Mouse (Mus musculus) ovary, adult 18-20 months (tissue): ENCODE data around the gene Dync1li1.
A peak's percentile ranks its signal among the peaks of the same experiment; 100 is the strongest.

ENCODE experiments used
- DNase-seq: peaks from one replicate; pipeline ENCODE4 v3.0.0; 2022; ENCODE audit warnings: low spot score, mixed read lengths

Gene Dync1li1

DNA sequence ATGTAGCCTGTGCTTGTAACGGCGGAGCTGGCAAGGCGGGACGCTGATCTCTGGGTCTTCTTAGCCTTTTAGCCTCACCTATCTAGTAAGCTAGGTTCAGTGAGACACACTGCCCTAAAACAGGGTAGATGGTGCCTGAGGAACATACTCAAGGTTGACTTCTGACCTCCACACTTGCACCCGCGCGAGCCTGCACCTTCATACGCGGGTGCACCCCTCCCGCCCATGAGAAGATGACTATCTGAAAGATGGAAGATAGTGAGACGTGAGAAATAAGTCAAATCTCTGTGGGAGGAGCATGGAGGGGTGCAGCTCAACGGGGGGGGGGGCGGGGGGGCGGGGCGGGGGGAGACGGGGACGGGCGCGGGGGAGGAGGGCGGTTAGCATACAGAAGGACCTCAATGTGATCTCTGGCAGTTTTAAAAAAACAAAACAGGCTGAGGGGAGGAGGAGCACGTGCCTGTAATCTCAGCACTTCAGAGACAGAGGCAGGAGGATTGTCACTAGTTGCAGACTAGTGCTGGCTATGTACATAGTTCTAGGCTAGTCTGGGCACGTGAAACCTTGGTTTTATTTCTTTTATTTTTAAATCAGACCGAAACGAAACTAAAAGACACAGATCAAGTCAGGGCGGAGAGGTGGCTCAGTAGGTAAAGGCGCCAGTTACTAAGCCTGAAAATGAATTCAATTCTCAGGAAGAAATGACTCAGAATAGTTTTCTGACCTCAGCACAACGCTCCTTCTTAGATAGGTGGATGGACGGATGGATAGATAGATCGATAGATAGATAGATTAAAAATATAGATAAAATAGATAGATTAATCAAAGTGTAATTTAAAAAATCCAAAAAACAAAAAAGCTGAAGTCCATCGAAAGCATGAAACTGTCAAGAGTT, 41.6 kb downstream of the Dync1li1 start:
- no peak for DNase-seq

DNA sequence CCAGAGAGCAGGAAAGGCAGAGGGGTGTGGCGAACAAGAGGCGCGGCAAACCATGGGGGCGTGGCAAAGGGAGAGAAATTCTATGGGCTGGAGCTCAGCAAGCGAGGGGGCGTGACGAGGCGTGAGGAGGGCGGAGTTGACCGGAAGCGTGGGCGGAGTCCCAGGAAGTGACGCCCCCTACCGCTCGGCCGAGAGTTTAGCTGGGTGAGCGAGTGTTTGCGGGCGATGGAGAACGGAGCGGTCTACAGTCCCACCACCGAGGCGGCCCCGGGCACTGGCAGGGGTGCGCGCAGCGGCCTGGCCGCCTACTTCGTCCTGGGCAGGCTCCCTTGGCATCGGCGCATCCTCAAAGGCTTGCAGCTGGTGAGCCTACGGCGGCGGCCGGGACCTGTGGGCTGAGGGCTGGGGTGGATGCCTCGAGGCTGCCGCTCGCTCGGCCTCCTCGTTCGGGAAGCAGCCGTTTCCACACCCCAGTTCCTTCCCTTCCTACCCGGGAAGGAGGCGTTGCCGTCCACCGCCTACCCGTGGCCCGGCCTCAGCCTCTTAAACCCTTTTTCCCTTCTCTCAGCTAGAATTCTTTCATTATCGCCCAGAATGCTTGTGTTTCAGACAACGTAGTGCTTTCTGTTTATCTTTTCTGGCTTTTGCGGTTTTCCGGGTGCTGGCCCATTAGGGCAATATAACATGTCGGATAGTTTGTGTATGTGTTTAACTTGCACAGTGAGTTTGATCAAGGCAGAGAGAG, 42.6 kb downstream of the Dync1li1 start, which contains the start of gene Cmtm6:
TSS of gene Cmtm6 (plus strand) at position 106 of the 745 bp plus-strand sequence.
- DNase-seq: peak; percentile 93

DNA sequence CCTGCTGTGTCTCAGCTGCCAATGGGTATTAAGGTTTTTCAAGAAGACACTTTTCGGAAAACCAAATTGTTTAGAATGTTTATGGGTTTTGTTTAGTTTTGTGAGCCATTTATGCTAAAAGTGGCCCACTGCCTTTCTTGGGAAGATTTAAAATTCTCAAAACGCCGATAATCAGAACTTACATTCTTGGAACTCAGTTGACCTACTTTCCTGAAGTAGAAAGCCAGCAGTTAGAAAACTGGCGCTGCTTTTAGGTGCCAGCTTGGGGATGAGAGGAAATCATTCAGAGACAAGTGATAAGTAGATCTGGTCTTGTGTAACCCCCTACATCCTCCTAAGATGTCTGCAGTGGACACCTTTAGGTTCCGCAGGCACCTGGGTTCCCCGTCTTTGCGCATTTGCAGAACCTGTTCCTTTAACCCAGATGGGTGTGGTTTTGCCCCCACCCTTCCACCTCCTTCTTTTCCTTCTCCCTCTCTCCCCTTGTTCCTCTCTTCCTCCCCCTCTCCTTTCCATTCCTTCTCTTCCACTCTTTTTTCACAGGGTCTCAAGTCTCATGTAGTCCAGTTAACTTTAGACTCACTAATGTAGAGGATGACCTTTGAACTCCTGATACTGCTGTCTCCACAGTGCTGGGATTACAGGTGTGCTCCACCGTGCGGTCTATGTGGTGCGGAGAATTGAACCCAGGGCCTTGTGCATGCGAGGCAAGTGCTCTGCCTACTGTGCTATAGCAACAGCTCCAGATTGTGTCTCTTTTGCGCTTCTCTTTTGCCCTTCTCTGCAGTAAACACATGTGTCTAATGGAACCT, 43.5 kb downstream of the Dync1li1 start:
- DNase-seq: no peak

DNA sequence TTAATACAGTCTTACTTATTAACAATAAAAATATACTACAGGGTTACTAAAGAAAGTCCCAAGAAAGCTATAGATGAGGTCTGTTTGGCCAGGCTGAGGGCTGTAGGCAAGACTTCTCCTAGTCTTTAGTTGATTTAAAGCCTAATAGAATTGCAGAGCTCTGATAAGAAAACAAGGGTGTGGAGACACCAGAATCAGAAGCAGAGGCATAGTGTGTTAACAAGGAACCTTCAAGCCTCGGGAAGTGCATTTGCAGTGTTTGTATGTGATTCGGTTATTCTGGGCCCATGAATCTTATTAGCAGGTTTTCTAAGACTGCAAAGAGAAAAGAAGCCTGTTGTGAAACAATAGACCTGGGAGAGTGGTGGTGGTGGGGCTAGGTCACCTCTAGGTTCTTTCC, 44.6 kb downstream of the Dync1li1 start:
- DNase-seq: no peak

DNA sequence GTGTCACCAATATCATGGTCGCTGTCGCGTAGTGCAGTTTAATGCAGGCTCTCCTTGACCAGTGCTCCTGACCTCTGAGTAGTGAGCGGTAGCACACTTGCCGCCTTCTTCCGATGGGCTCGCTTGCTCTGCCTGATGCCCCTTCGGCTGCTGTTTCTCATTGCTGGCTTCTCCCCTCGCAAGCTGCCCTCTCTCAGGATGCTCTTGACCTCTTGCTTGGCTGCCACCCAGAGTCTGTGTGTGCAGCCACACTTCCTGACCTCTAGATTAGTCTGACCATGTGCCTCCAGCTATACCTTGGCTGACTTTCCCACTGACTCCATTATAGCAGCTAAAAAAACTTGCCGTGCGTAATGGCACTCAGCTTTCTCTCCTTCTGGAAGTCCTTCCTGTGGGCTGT, 47.9 kb downstream of the Dync1li1 start:
- DNase-seq: no peak

DNA sequence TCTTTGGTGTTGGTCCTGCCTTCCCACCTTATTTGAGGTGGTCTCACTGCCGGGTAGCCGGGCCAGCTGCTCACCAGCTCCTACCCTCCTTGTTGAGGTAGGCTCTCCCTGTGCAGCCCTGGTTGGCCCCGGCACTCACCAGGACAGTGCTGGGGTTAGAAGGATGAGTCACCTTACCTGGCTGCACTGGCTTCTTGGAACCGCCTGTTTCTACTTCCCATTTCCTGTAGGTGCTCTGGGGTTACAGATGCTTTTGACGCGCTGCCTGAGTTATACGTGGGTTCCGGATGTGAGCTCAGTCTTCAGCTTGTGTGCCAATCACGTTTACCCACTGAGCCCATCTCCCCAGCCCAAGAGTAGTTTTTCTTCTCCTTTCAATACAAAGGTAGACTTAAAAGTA, 51.7 kb downstream of the Dync1li1 start:
- DNase-seq: no peak

DNA sequence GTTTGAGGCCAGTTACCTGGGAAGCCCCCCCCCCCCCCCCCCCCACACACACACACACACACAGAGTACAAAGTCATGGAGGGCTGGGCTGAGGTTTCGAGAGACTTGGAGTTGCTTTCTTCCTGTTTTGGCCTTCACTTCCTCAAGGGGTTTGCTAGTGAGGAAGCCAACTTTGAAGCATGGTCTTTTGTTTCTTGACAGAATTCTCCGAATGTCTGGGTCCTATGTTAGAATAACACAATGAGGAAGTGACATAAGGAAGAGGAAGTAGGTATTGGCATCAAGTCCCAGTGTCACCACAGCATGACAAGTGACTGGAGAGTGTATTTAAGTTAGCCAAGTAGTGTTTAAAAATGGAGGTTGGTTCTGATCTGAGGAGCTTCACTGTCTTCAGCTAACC, 54.1 kb downstream of the Dync1li1 start:
- no peak for DNase-seq

DNA sequence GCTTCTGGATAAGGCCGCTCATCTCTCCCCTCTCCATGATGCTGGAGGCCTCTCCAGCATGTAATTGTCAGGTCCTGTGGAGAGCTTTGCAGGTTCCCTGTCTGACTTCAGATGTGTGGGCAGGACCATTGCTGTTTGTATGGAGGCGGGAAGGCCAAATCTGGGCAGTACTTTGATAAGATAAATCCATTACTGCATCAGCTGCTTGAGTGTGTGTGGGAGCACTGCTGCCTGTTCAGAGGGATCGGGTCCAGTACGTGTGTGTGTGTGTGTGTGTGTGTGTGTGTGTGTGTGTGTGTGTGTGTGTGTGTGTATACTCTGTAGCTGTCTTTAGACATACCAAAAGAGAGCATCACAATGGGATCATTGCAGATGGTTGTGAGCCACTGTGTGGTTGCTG, 56.6 kb downstream of the Dync1li1 start:
- DNase-seq: no peak

DNA sequence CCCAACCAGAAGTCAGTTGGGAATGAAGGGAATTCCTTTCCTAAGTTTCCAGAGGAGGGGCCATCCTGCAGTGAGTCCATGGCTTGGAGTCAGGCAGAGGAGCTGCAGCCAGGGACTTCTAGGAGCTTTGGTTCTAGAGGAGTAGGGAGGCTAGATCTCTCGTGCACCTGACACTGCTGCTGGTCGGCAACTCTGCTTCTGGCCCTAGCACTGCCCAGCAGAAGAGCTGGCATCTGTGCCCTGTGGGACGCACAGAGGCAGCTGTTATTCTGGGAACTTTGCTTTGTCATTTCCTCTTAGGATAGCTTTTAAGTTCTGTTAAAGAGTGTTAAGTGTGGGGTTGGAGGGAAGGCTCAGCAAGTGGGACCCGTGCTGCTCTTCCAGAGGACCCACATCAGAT, 57.1 kb downstream of the Dync1li1 start:
- no peak for DNase-seq

DNA sequence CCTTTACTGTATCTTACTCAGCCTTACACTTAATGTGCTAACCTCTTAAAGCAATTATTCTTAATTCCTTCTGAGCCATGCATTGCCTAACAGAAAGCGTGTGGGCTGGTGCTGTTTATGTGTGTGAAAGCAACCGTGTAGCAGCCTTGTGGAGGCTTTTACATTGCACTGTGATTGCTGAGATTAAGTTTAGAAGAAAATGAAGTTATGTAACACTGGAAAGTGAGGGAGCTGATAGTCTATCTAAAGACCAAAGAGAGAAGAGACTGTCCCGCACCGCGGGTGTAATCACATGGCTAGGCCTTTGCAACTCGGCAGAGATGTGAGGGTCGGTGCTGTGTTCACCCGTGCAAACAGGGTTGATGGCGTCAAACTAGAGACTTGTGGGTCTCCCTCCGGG, 58.4 kb downstream of the Dync1li1 start:
- DNase-seq: no peak

DNA sequence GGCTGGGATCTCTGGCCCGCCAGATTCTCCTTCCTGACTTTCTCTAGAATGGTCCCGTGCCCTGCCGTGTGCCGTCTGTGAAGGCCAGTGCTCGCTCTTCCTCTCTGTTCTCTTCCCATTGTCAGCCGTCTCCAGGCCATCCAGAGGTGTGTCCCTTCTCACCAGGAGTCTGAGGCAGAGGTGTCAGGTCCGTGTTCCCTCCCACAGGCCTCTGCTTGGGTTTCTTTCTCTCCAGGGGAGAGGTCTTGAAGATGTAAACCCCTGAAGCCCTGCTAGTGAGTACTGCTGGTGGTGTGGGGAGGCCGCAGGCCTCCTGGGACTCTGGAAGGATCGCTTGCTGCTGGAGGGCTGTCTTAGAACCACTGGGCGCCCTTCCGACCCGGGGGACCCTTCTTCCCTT, 58.9 kb downstream of the Dync1li1 start:
- no peak for DNase-seq

DNA sequence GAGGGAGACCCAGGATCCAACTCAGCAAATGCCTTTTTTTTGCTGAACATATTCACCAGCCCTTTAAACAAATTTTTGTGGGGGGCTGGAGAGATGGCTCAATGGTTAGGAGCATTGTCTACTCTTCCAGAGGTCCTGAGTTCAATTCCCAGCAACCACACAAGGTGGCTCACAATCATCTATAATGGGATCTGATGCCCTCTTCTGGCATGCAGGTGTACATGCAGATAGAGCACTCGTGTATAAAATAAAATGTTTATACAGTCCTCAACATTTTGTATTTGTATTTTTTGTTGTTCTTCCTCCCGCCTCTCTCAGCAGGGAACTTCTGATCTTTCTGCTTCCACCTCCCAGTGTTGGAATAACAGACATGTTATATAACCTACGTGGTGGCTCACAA, 63.0 kb downstream of the Dync1li1 start:
- DNase-seq: no peak

DNA sequence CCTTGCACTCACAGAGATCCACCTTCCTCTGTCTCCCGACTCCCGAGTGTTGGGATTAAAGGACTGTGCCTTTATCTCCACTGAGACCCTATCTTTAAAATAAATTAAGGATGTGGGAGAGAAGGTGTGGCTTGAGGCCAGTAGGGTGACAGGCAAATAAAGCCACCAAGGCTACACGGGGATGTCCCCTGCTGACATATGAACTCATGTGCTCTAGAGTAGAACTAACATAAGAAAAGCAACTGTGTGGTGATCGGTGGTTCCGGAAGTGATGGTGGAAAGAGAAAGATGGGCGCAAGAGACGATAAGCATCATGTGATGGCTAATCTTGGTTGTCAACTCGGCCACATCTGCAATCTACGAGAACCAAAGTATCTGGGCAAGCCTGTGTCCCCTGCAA, 63.7 kb downstream of the Dync1li1 start:
- no peak for DNase-seq

DNA sequence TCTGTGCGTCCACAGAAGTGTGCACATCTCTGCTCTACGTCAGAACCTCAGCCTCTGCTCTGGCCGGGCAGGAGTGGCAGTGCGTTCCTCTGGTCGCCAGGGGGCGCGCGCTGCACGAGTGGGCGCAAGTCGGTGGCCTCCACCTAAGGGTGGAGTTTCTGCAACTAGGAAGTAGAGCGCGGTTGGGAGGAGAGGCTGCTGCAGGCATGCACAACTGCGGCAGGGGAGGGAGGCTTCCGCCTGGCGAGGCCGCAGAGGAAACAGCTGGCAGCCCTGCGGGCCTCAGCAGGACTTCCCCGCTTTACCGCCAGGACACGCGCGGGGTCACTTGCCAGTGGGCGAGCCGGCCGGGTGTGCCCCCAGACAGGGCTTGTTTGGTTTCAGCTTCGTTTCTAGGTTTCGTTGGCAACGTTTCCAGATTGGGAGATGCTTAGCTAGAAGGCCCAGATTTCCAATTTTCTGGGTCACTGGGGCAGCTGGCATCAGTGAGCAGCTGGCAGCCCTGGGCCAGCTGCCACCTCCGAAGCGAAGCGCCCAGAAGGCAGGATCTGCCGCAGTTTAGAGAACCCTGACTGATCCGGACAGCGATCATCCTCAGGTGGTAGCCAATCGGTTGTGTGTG, 64.4 kb downstream of the Dync1li1 start:
- DNase-seq: peak; percentile 84

DNA sequence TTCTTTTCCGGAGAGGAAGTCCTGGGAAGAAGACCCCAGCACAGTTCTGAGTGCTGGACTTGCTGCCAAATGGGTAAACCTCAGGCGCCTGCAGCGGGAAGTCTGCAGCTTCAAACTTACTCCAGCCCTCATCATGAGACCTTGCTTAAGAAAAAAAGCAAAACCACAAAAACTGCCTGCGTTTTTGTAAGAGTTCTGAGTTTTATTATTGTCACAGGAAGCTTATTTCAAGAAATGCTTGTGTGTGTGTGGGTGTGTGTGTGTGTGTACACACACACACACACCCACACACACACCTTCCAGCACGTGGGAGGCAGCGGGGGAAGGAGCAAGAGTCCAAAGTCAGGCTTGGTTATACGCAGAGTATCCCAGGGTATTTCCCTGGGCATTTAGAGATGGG, 69.7 kb downstream of the Dync1li1 start:
- DNase-seq: no peak

DNA sequence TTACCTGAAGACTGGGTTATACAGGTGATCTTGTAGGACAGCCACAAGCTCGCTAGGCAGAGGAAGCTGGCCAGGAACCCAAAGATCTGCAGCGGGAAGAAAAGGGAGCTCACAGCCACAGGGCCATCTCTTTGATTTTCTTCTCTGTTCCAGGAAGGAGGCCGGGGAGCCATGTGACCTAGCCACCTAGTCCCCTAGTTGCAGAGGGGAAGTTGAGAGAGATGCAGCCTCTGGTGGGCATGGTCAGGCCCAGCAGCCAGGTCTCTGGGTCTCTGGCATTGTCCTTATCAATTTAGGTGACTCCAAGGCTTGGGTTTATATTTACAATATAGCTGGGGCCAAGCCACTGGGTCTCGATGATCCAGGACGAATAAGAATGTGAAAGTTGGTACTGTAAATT, 70.2 kb downstream of the Dync1li1 start:
- DNase-seq: no peak

DNA sequence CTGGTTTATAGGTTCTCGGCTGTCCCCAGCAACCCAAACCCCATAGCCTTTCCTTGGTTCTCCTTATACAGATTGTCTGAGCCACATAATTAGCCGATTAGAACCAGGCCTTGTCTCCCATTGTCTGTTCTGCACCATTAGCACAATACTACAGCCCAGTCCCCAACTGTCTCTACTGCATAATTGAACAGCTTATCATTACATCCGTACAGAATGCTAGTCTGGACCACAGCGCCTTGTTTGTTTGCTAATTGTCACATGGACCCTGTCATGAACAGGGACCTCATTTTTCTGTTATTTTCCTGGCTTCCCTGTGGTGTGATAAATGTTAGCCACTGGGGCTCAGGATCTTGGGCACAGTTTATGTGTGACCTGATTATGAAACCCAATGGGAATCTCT, 71.3 kb downstream of the Dync1li1 start:
- no peak for DNase-seq

DNA sequence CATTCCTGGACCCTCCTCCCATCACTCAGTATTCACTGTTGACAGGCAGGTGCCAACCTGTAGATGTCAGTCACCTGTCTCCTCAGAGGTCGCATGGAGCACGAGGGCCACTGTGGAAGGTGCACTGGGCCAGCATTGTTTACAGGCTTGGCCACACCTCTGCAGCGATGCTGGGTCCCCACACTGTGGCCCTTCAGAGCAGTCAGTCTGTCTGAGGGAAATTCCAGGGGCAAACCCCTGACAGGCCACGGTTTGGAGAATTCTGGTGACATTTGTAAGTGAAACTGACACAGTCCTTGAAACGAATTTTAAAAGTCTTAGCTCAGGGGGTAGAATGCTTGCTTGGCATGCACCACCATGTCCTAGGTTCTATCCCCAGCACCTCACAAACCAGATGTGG, 71.8 kb downstream of the Dync1li1 start:
- no peak for DNase-seq

DNA sequence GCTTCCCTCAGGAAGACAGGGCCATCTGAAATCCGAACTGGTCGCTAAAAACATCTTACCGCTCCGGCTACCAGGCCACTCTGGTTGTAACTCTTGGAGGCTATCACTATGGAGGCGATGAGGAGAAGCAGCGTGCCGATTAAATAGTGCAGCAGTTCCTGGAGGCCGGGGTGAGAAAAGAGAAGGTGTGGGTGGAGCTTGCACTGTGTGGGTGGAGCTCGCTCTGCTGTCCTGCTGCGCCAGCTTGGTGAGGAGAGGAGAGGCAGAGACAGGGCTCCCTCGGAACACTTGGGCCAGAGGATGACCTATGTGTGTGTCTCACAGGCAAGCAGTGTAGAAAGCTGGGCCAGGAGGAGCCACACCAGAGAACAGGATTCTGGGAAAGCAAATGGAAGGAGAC, 73.3 kb downstream of the Dync1li1 start:
- no peak for DNase-seq

DNA sequence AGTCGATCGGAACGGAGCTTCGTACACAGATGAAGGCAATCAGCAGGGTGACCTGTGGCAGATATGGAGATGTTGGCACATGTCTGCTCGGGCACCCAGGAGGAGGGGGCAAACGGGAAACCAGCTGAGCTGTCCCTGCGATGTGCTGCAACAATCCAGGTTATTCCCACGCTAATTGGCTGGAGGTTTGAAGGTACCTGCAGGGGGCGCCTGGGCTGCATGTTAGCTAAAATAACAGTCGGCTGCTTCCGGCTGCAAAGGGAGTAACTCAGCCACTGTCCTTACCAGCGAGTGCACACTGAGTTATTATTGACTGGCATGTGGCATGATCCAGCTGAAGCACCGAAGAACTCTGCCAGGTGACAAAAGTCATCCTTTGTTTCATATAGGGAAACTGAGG, 74.8 kb downstream of the Dync1li1 start:
- DNase-seq: no peak

DNA sequence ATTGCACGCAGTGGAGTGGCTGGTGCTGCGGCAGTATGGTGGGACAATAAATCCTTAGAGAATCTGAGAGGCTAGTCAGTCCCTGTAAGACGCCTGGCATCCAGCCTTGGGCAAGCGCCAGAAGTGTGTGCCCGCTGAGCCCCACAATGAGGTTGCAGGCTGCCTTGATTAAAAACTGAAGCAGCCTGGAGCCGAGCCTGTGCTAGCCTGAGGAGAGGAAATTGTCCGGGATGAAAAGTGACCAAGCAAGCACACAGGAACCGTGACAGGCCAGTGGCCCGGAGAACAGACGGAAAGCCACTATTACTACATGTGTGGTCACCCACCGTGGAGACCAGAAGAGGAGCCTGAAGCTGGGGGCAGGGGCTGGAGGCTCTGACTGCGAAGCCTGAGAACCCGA, 78.4 kb downstream of the Dync1li1 start:
- no peak for DNase-seq

DNA sequence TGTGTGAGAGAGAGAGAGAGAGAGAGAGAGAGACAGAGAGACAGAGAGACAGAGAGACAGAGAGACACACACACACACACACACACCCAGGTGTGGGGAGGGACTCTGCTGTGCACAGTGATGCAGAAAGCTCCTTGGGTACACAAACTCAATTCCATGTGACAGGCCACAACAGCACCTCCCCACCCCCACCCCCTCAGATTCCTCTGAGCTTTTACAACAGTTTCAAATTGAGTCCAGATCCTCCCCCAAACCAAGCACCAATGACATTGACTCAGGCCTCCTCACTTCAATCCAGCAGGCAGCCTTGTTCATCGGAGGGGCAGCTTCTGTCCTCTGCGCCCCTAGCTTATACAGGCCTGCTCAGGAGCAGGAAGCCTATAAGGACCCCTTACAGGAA, 78.9 kb downstream of the Dync1li1 start:
- no peak for DNase-seq
